Mouse (Mus musculus) kidney, postnatal 4 days (tissue): Measurements from ENCODE around the gene 4930544D05Rik.

ENCODE experiments used
- DNase-seq, 2 experiments: peaks; one replicate each; pipeline ENCODE4 v3.0.0; 2021; ENCODE audit warnings: mixed read lengths in 2 of 2

Gene 4930544D05Rik

GRCm38 (mm10) chr11:70657991-70658390, 42.3 kb downstream of the 4930544D05Rik start:
- no peak for DNase-seq

GRCm38 (mm10) chr11:70658521-70658920, 42.9 kb downstream of the 4930544D05Rik start:
- DNase-seq, result no peak

- no peak for DNase-seq
Observed at GRCm38 (mm10) chr11:70658942-70659341, 43.3 kb downstream of the 4930544D05Rik start.

- DNase-seq, result no peak
Observed at GRCm38 (mm10) chr11:70660571-70660970, 44.9 kb downstream of the 4930544D05Rik start.

- DNase-seq, result no peak
Observed at GRCm38 (mm10) chr11:70663101-70663500, 47.5 kb downstream of the 4930544D05Rik start.

- no peak for DNase-seq
Observed at GRCm38 (mm10) chr11:70663957-70664356, 48.3 kb downstream of the 4930544D05Rik start.

- DNase-seq, result no peak
Observed at GRCm38 (mm10) chr11:70664741-70665140, 49.1 kb downstream of the 4930544D05Rik start.
